Mouse (Mus musculus): ENCODE data around the gene Cerkl.

The Cerkl gene

GRCm38 (mm10) chr2:79309454-79310118, 147.0 kb downstream of the Cerkl start:
- DNase-seq, result no peak

GRCm38 (mm10) chr2:79307549-79307948, 149.0 kb downstream of the Cerkl start:
- DNase-seq, result no peak

DNA sequence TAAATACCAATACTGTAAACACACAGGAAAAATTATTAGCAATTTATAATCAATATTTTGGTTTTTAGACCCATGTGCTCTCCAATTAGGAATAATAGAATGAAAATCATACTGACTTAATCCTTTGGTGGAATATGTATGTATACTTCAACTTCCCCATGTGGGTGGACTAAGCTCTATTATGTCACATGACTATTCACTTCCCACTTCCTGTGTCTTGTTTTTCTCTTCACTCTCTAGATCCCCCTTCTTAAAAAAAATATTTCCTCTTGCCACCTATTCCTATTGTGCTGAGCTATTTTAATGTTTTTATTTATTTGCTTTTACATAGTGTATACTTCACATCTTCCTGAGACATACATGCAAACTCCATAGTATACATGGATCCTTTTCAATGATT, 154.2 kb downstream of the Cerkl start:
- no peak for DNase-seq

- DNase-seq, result no peak
These were observed 164.2 kb downstream of the Cerkl start for GRCm38 (mm10) chr2:79292431-79292830.

DNA sequence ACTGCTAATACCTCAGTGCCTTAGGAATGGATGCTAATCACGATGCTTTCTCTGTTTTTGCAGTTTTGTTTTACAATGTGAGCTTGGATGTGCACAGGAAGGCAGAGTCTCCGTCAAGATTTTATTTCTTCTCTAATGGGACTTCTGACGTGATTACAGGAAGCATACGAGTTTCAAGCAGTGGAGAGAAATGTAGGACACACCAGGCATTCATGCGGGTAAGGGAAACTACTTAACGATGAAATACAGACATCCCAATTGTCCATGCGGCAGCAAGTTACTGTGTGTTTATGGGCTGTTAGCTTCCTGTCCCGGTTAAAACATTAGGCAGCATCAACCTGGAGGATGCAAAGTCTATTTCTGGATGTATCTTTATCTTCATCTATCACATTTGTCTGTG, 164.7 kb downstream of the Cerkl start:
- DNase-seq, result no peak

DNA sequence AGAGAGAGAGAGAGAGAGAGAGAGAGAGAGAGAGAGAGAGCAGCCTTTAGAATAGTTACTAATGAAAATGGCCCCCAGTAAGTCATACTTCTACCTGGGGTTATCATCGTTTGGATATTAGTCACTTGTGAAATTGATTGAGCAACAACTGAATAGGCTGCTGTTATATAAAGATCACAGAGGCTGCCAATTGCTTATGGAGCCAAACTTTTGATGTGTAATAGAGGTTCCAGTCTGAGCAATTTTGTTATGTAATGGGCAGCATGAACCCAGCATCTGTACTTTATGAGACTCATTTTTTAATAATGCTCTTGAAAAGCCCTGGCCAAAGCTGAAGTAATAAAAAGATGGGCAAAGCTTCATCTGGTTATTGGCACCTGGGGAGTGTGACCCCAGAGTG, 166.4 kb downstream of the Cerkl start:
- no peak for DNase-seq

- no peak for DNase-seq
These were observed 172.4 kb downstream of the Cerkl start for GRCm38 (mm10) chr2:79284206-79284605.
